9 mouse cellular contexts compared by ENCODE assay signal in the genomic region with DNA sequence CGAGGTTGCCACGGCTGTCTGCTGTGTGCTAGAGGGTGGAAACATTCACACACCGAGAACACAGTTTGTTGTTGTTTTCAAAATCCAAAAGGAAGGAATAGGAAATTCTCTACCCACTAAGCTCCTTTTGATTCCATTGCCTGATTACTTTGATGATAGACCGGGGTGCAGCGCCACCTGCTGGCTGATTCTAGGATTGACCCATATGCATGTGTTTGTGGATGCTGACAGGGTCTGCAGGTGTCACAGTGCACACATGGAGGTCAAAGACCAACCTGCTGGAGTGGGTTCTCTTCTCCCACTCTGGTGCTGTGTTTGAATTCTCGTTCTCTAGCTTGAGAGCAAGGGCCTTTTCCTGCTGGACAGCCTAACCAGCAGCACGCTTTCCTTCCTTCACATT. TPM values are rescaled to one million over a fixed set of nuclear protein-coding genes. Genes with fewer than 3 reads are reported as not detected.
A peak's percentile ranks its signal among the peaks of the same experiment; 100 is the strongest.
DNase-seq lines count a peak whose midpoint lies in the region; TF ChIP-seq lines count a peak whose summit lies in the region.
"Had no signal": no experiment of that assay in that cellular context is flagged by ENCODE, and none has a peak within 500 bp of the region (broad histone marks: within the 10 kb centered on the region; RNA-seq: fewer than 3 reads in every experiment).

No protein-coding gene starts in this region.

- no peak overlapping the region for H3K27ac ChIP-seq in layer of hippocampus, adult 2 months
- H3K27ac ChIP-seq: macrophage had no signal

- DNase-seq in ES-CJ7 (ENCODE audit: low read depth, low spot score): peak; percentile 87
- peak; percentile 86 for DNase-seq in adrenal gland, postnatal 14 days
- DNase-seq in embryo, embryonic 11.5 days (ENCODE audit: low read depth, low spot score): peak; percentile 58
- peak; percentile 57 to 74 for DNase-seq in heart, adult 9 months (ENCODE audit: low spot score in 2 of 2)
- peak; percentile 83 to 93 for DNase-seq in layer of hippocampus, adult 2 months (ENCODE audit: low spot score in 2 of 2)
- peak; percentile 89 for DNase-seq in lung, postnatal 14 days
- DNase-seq in right cerebral cortex, postnatal 25 days: peak; percentile 75
- peak; percentile 62 to 84 for DNase-seq in urinary bladder, postnatal 4 days (ENCODE audit: low spot score in 2 of 2)

- H3K4me3 ChIP-seq in layer of hippocampus, adult 2 months: no peak overlapping the region

- peak; percentile 98 for TF ChIP-seq CTCF in layer of hippocampus, adult 2 months (conservative IDR thresholded peaks at IDR 0.05)

RNA-seq across cellular contexts. Expression of a gene that starts 3.9 kb away (rescaled TPM):
- total RNA-seq in adrenal gland, postnatal 14 days (2021): not detected in 2 replicates
- 1 to 10 TPM; 6.1 to 7.4 TPM for total RNA-seq in layer of hippocampus, adult 2 months (2021)

RNA-seq across cellular contexts. Expression of a gene that starts 12.6 kb away (rescaled TPM):
- total RNA-seq in adrenal gland, postnatal 14 days (2021): 23.1 and 25.6 TPM in 2 replicates
- 10 to 100 TPM; 15.5 to 17.8 TPM for total RNA-seq in layer of hippocampus, adult 2 months (2021)

RNA-seq across cellular contexts. Expression of a gene that starts 48.0 kb away (rescaled TPM):
- 1.6 and 2.3 TPM in 2 replicates for total RNA-seq in adrenal gland, postnatal 14 days (2021)
- 10 to 100 TPM; 26.2 to 27.2 TPM for total RNA-seq in layer of hippocampus, adult 2 months (2021)
